Mouse (Mus musculus): ENCODE data around the gene Kif21b.

The Kif21b gene

DNA sequence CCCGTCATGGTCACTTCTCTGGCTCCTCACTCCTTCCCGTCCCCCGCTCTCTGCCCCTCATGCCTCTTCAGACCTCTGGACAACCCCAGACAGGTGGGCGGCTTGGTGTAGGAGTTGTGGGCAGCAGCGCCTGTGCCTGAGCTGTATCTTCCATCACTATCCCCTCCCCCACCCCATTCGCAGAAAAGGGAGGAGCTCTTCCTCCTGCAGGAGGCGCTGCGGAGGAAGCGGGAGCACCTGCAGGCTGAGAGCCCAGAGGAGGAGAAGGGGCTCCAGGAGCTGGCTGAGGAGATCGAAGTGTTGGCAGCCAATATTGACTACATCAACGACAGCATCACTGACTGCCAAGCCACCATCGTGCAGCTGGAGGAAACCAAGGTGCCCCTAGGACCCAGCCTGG lies 28.6 kb downstream of the Kif21b start:
- no peak for DNase-seq (ENCODE audit: low spot score in 2 of 2)

- DNase-seq (ENCODE audit: low spot score in 2 of 2), result no peak
Observed at GRCm38 (mm10) chr1:136160297-136160696, 29.1 kb downstream of the Kif21b start.

GRCm38 (mm10) chr1:136160930-136161329 lies 29.7 kb downstream of the Kif21b start:
- no peak for DNase-seq (ENCODE audit: low spot score in 2 of 2)

GRCm38 (mm10) chr1:136161333-136161921 lies 30.2 kb downstream of the Kif21b start:
- no peak for DNase-seq (ENCODE audit: low spot score in 2 of 2)

GRCm38 (mm10) chr1:136165436-136165835 lies 34.2 kb downstream of the Kif21b start:
- no peak for DNase-seq (ENCODE audit: low spot score in 2 of 2)

DNA sequence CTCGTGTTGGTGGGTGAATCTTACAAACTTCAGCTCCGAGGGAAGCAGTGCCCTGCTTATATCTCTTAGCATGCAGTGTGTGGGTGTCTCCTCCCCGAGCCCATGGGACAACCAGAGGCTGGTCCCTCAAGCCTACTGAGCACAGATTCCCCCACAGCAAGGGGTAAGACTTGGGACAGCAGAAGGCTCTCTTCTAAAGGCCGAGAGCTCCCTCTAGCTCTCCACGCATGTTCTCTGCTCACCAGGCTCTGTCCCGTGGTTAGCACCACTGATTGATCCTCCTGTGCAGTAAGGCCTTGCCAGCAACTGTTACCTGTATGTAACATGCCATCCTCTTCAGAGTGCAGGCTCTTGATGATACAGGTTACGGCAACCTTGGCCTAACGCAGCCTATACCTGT lies 36.5 kb downstream of the Kif21b start:
- DNase-seq (ENCODE audit: low spot score in 2 of 2), result no peak

DNA sequence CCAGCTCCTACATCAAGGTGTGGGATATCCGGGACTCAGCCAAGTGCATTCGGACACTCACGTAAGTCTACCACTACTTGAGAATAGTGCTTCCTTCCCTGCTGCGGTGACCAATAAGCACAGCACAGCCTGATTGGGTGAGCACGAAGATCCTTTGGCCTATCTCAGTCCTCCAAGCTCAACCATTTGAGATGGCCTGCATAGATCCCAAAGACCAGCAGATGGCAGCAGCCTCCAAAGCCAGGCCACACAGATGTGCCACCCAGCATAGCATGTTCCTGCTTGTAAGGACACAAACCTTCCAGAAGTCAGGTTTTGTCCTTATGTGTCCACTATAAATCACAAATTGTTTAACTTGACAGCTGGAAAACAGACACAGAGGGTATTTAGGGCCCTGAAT lies 38.9 kb downstream of the Kif21b start:
- DNase-seq (ENCODE audit: low spot score in 2 of 2), result peak; percentile 74 to 78

DNA sequence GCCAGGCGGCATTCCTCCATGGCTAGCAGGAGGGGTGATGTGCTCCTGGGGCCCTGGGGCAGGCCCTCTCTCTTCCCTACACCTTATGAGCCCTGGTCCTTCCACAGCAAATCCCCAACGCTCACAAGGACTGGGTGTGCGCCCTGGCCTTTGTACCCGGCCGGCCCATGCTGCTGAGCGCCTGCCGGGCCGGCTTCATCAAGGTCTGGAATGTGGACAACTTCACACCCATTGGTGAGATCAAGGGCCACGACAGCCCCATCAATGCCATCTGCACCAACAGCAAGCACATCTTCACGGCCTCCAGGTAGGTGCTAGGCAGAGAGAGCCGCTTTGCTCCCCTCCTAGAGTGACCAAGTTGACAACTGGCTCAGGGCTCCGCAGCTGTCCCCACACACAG lies 41.5 kb downstream of the Kif21b start:
- DNase-seq (ENCODE audit: low spot score in 2 of 2), result no peak

- DNase-seq (ENCODE audit: low spot score in 2 of 2), result peak in 1 of 2 experiments; percentile 29
Observed at GRCm38 (mm10) chr1:136174101-136174606, 43.0 kb downstream of the Kif21b start.

DNA sequence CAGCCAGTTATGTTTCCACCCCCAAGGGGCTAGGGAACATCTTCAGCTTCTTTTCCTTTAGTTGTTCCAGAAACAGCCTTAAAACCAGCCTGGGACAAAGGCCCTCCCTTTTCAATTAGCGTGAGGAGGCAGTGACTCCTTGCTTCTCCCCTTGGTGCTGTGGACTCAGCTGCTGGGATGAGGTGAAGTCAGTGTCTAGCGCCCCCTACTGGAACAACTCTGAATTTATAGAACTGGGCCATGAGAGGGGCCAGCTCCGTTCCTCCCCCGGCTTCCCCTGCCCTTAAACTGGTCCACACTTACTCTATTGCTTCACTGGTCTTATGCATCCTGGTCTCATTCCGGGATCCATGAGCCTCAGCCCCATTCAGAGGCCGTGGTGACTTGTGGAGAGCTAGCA lies 44.0 kb downstream of the Kif21b start:
- DNase-seq (ENCODE audit: low spot score in 2 of 2), result no peak

GRCm38 (mm10) chr1:136177085-136177484 lies 45.9 kb downstream of the Kif21b start:
- no peak for DNase-seq (ENCODE audit: low spot score in 2 of 2)

DNA sequence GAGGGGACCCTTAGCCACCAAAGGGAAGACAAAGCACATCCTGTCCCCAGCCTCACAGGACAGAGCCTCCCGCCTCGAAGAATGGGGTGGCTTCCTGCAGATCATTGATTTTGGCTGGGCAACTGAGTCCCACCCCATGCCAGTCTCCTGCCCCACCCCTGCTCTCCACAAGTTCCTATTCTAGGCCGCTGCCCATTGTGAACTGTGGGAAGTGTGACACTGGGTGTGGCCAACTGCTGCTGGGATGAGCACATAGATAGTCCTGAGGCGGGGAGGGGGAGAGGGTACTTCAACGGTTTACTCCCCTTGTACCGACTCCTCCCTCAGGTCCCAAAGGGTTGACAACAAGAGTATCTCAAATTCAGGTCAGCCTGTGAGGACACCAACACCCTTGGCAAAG lies 47.6 kb downstream of the Kif21b start:
- no peak for DNase-seq (ENCODE audit: low spot score in 2 of 2)

DNA sequence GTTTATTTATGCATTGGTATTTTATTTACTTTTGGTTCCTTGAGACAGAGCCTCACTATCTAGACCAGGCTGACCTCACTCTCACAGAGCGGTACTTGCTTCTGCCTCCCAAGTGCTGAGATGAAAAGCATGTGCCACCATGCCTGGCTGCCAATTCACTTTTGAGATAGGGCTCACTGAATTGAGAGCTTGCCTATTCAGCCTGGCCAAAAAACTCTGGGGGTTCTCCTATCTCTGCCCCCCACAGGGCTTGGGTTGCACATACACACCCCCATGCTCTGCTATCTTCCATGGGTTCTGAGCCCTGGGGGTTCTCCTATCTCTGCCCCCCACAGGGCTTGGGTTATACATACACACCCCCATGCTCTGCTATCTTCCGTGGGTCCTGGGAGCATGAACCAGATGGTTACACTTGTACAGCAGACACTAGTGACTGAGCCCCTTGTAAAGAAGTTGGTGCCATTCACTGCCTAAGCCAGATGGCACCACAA lies 48.4 kb downstream of the Kif21b start:
- DNase-seq (ENCODE audit: low spot score in 2 of 2), result no peak

DNA sequence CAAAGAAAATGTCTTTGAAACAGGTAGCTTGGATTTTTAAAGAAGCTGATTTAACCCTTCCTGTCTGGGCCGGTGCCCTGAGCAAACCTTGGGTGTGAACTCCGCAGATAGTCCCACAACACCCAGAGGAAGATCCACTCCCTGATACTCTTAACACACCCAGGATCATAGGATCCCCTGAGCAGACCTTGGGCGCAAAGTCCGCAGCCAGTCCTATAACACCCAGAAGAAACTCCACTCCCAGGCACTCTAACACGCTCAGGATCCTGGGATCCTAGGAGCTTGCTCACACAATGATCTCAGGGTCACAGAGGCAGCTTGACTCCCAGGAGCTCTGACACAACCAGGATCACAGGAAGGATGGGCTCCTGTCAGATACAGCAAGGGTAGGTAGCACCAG lies 58.8 kb downstream of the Kif21b start:
- no peak for DNase-seq (ENCODE audit: low spot score in 2 of 2)

DNA sequence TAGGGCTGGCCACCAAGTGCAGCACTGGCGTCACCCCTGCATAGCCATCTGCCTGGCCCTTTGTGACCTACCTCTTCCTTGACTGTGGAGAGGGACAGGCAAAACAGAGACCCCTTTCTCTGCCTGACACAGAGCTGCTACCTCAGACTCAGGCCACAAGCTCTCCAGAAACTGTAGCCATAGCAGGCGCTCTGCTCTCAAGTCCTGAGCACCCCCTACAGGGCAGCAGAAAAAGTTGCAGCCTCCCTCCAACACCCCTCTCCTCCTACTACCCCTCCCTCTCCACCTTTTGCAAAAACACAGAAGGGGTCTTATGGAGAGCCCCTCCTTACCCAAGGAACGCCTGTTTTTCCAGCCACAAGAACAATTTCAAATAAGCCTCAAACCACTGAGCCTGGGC lies 81.6 kb downstream of the Kif21b start, which contains the start of gene Mroh3:
Mroh3 (minus strand) TSS at position 26 of the 400 bp plus-strand sequence.
- no peak for DNase-seq (ENCODE audit: low spot score in 2 of 2)

DNA sequence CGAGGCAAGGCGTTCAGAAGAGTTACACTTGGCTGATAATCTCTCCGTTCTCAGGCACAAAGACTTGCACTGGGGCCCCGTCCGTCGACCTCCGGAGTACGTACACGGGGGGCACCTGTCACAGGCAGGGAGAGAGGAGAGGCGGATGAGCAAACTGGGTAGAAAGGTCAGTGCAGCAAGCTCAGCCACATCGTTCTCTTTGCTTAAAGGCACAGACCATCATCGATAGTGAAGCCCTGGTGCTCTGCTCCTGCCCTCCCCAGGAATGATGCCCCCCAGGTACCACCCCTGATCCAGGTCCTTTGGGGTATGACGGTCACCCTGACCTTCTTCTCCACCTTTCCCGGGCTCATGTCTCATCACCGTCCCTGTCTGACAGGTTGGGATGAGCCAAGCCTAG lies 83.1 kb downstream of the Kif21b start:
- no peak for DNase-seq (ENCODE audit: low spot score in 2 of 2)

DNA sequence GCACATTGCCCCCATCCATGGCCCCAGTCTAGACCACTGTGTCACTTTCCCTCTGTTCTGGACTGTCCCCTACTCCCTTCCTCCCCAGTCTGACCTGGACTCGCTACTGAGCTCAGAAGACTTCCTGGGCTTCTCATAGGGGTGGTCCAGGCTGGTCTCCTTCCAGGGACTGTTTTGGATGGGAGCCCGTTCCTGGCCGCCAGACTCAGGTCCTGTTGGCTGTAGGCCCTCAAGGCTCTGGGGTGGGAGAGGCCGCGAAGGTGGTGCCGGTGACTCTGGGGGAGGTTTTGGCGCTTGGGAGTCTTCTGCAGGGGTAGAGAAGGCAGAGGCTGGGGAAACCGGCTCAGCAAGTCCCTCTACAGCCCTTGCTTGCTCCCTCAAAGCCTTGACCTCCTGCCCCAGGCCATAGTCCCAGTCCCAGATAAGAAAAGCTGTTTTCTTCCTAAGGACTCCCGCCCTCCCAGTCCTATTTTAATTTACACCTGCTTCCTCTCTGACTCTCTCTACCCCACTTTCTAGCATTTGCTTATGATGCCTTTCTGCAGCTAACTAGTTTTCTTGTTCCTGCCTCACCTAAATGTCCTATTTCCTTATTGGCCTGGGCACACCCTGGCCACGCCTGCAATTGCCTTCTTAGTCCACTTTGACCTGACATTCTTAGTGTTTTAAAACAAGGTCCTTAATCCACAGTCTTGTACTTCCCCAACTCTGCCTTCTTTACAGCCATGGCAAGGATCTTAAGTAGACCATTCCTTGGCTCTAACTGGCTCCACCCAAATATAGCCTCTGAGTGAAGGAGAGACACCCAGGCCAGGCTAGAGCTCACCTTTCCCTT lies 89.1 kb downstream of the Kif21b start:
- peak; percentile 65 to 70 for DNase-seq (ENCODE audit: low spot score in 2 of 2)

DNA sequence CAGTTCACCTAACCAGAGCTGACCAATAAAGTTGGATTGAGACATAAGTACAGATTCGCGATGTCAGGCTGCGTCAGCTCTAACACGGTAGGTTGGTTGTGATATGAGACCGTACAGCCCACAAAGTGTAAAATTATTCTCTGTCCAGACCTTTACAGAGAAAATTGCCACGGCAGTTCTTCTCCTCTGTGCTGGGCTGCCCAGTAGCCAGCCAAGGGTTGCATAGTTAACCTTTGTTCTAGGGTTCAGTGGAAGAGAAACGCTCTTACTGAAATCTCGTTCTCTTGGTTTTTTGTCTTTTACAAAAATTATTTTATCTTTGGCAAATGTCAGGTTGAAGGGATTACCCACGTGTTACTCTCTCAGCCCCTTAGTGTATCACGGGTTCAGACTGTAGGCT lies 91.2 kb downstream of the Kif21b start:
- no peak for DNase-seq (ENCODE audit: low spot score in 2 of 2)

- peak; percentile 66 to 70 for DNase-seq (ENCODE audit: low spot score in 2 of 2)
Observed at GRCm38 (mm10) chr1:136223758-136224342, 92.7 kb downstream of the Kif21b start.

GRCm38 (mm10) chr1:136225846-136226245 lies 94.7 kb downstream of the Kif21b start:
- no peak for DNase-seq (ENCODE audit: low spot score in 2 of 2)

- no peak for DNase-seq (ENCODE audit: low spot score in 2 of 2)
Observed at GRCm38 (mm10) chr1:136226626-136227025, 95.4 kb downstream of the Kif21b start.
